Mouse (Mus musculus) lung, adult 2 months (tissue): Measurements from ENCODE around the gene Ltbr.

ENCODE experiments used
- CTCF ChIP-seq: fragments of 200-500 bp; IDR thresholded peaks from 2 replicates; pipeline ENCODE4 v1.5.1; 2011; ENCODE audit warnings: mild to moderate bottlenecking, low read length, control low read depth; ENCODE audit not compliant: insufficient read depth
- POLR2A ChIP-seq: fragments of 200-500 bp; IDR thresholded peaks from 2 replicates; pipeline ENCODE4 v1.6.1; 2011; ENCODE audit warnings: low read depth, mild to moderate bottlenecking, control low read depth, low read length, borderline replicate concordance; ENCODE audit errors: extremely low read depth

DNA sequence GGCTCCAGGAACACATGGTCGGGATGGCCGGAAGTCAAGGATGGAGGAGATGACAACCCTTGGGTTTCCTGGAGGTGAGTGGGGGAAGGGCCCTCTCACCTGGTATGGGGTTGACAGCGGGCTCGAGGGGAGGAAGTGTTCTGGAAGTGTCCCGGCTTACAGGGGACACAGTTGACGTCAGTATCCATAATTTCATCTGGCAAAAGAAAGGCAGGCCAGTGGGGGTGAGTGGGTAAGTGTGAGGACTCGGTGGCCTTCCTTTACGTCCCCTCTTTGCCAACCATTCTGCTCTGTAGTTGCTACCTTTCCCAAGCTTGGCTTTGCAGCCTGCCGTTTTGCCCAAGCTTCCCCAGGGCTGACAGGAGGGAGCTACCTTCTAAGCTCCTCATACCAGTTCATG lies 1.5 kb downstream of the Ltbr start:
- TF ChIP-seq CTCF, result no peak
- TF ChIP-seq POLR2A, result no peak
